Mouse (Mus musculus): ENCODE results near the gene Pard3b.

GRCm38 (mm10) chr1:62428736-62429135 is 790.1 kb downstream of the Pard3b start:
- TF ChIP-seq CTCF (IDR thresholded peaks at IDR 0.05; ENCODE audit: extremely low read depth, insufficient read depth, insufficient read length, insufficient replicate concordance) (no peak), POLR2A (IDR thresholded peaks at IDR 0.05; ENCODE audit: low read depth, low read length) (no peak)

Data from spleen, adult 2 months (tissue).